Mouse (Mus musculus) CH12.LX (cell line): ENCODE measurements around the gene Max.

Source experiments
- CTCF ChIP-seq, 2 experiments: IDR thresholded peaks in 1 of 2; conservative IDR thresholded peaks in 1 of 2; 2 replicates each; pipeline ENCODE4 v1.5.1; 2011 to 2012; ENCODE audit warnings: low read depth in 2 of 2, low read length in 2 of 2, improper control_type of control experiment in 1 of 2, inconsistent platforms in 1 of 2, mild to moderate bottlenecking in 1 of 2, moderate library complexity in 1 of 2
- ETS1 ChIP-seq: conservative IDR thresholded peaks from 2 replicates; pipeline ENCODE4 v1.6.1; 2012; ENCODE audit warnings: low read depth, mild to moderate bottlenecking, inconsistent platforms, low read length, improper control_type of control experiment, moderate library complexity
- PAX5 ChIP-seq: IDR thresholded peaks from 2 replicates; pipeline ENCODE4 v1.6.1; 2012; ENCODE audit warnings: low read length, inconsistent platforms, mixed read lengths
- TBP ChIP-seq: conservative IDR thresholded peaks from 2 replicates; pipeline ENCODE4 v1.6.1; 2011; ENCODE audit warnings: low read depth, low read length, improper control_type of control experiment
- USF1 ChIP-seq: IDR thresholded peaks from 2 replicates; pipeline ENCODE4 v1.6.1; 2014; ENCODE audit warnings: low read depth, mild to moderate bottlenecking, inconsistent platforms, low read length, improper control_type of control experiment

DNA sequence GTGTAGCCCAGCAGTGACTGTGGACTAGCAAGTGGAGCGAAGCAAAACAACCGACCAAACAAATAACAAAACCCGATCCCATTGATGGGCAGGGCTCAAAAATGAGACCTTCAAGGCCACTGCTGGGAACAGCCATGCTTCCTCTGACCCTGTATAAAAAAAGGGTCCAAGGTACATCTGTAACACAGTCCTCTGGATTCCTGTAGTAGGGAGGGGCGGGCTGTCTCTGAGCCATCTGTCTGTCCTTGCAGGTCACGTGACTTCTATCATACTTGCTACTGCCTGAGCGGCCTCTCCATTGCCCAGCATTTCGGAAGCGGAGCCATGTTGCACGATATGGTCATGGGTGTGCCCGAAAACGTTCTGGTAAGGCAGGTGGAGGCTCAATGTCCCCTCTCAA lies 45.8 kb downstream of the Max start:
- TF ChIP-seq ETS1 (no peak), CTCF (conservative IDR thresholded peaks at IDR 0.05 in 1 of 2, IDR thresholded peaks at IDR 0.05 in 1 of 2; ENCODE audit: low read depth in 2 of 2, low read length in 2 of 2) (no peak), PAX5 (no peak), USF1 (no peak), TBP (no peak)
